Mouse (Mus musculus) ovary, adult 18-20 months (tissue): Measurements from ENCODE around the gene Klhl1.

Experiments
- DNase-seq: peaks from one replicate; pipeline ENCODE4 v3.0.0; 2022; ENCODE audit warnings: low spot score, mixed read lengths

Gene Klhl1

DNA sequence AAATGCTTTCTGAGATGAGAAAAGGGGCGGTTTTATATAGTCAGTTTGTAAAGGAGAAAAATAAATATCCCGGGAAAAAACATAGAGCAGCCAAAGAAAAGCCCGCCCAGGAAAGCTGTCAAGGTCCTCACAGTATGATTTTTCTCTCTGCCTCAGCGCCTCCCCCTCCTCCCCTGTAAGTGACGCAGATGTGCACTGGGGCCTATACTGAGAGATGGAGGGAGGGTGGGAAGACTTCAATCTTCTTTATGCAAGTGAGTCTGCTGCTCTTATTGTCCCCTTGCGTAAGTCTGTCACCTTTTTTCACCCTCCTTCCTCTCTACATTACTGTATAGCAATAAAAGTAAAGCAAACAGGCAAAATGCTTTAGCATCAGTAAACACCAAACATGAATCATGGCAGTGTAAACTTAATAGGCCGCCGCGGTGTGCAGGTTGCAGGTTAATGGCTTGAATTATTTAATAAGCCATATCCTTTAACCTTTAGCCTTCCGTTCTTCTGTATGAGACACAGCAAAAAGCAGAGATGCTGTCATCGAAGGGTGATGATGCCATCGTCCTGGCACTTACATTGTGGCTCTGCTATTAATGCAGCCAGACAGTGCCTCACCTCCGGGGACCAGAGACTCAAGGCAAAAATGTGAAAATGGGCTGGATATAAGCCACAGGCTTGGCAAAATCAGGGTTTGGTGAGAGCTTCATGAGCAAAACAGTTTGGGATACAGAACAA, at the start of gene Klhl1:
TSS of gene Klhl1 (minus strand) at position 149 of the 729 bp plus-strand sequence.
- DNase-seq = no peak

DNA sequence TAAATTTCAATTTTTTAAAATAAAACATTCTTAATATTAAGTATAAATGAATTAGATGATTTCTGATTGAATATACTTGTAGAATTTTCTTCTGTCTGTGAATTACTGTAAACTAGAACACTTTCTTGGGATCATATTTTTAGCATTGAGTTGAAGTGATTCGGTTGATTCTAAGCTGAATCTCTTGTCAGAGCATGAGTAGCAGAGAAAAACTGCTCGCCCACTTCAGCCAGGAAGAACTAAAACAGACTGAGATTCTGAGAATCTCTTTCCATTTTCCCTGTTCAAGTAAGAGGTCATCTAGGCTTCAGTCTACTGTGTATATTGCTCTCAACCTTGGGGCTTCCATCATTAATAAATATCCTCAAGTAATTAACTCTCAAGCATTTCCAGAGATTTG, 34.8 kb upstream of the Klhl1 start:
- DNase-seq = no peak

DNA sequence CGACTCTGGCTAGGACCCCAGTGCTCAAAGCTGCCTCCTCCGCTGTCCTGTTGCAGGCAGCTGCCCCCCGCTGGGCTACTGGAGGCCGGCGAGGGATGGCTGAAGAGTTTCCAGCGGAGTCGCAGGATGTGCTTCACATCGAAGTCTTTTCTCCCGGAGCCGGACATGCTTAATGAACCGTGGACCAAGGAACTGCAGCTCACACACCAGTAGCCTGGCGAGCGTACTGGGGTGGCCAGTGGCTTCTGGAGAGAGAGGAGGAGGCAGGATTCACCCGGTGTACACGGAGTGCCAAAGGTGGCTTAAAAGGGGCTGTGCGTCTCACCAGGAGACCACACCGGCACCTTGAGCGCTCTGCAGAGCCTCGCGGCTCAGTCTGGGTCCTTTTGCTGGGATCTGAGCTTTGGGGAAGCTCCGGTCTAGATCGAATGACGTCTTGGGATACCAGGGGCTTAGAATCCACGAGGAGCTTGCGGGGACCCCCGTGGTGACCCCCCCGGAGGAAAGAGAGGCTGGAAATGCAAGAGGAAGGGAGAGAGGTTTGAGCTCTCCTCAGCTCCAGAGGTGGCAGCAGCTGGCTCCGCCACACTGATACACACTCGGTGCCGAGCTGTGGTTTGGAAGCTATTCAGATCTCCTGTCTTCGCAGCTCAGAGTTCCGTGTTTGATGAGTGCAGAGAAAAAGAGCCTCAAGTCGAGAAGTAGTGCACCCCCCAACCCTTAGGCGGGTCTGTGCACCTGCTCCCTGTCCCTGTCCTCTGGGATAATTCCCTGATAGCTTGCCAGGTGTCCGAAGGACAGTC, 550 bp downstream of the Klhl1 start:
- DNase-seq = no peak

DNA sequence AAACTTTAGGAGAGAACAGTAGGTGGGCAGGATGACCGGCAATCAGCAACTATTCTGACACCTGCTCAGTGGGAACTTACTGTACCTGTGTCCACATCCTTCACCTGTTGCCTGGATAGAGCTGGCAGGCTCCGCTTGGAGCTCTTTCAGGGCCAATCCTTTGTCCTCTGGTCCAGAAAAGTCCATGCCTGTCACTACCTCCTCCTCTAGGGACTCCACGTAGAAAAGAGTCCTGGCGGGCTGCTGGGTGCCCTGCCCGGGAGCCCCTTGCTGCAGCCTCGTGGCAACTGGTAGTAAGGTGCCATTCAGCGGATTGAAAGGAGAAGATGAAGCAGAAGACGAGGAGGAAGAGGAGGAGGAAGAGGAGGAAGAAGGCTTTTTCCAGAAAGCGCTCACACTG, 1.2 kb downstream of the Klhl1 start:
- no peak for DNase-seq

DNA sequence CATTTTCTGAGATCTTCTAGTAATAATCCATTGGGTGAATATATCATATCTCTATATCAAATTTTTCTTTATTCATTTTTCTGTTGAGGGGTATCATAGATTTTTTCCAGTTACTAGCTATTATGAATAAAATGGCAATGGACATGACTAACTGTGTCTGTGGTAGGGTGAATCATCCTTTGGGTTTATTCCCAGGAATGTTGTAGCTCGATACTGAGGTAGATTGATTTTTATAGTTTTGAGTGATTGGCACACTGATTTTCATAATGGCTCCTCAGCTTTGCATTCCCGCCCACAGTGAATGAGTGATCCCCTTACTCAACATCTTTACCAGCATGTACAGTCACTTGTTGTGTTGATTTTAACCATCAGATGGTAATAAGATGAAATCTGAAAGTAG, 19.0 kb downstream of the Klhl1 start:
- DNase-seq = no peak

DNA sequence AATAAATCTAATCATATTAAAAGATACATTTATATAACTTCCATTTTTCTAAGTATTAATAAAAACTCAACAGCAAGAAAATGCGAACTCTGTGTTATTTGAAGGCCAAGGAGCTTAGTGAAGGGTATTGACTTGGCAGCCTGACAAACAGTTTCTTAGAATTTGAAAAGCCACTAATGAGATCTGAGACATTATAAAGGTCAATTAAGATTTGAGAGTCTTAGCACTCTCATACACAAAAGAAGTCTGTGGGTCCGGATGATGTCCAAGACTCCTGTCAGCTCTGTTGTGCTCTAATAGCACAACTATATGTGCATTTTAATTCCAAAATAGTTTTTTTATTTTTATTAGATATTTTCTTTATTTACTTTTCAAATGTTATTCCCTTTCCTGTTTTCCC, 47.1 kb downstream of the Klhl1 start:
- no peak for DNase-seq

DNA sequence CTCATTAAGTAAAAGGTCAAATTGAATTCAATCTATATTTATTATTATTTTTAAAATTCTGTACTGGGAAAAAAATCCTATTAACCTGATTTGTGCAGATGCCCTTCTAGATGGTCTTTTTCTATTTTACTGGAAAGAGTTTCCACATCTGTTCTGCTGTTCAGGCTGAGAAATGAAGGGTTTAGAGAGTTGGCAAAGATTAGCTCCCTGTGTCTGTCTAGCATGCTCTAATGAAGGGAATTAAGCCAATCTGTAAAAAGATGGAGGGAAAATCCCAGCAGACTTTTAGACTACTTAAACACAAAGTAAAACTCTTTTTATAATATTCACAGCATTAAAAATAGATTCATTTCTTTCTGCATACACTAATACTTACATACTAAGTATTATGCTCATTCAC, 47.6 kb downstream of the Klhl1 start:
- DNase-seq = no peak

DNA sequence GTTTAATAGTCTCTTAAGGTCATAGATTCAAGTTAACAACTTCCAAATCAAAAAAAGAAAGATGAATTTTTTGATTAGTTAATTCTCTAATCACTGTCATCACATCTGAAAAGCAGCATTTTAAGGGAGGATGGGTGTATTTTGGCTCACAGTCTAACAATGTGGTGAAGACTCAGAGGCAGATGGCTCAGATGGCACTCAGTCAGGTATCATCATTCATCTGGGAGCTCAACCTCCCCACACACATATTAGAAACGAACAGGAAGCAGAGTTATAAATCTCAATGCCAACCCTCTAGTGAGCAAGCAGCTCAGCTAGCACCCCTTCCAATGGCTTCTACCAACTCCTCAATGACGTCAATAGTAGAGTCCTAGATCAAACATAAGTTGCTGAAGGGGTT, 57.1 kb downstream of the Klhl1 start:
- no peak for DNase-seq

DNA sequence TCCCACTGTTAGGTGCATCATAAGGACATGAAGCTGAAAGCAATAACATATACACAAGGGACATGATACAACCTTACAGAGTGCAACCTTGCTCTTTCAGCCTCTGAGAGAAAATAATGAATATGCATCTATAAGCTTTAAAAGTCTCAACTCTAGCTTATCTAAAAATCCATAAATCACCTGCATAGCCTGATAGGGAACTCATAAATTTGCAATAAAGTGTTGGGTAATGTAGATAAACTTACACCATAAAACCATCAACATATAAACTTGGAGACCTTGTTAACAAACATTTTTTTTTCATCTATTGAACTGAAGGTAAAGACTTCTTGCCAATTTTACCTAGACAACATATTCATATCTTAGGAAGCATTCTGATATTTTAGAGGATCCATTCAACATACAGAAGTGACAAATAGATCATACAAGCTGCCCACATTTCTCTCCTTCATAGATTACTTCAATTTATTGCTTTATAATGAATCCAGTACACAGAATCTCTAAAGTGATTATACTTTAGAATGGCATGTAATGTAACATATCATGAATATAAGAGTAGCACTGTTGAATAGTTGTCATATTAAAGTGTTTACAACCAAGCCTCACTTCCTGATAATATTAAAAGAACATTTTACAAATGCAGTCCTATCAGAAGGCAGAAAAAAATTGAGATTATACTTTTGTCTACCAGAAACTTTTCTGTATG, 126.7 kb downstream of the Klhl1 start:
- no peak for DNase-seq

DNA sequence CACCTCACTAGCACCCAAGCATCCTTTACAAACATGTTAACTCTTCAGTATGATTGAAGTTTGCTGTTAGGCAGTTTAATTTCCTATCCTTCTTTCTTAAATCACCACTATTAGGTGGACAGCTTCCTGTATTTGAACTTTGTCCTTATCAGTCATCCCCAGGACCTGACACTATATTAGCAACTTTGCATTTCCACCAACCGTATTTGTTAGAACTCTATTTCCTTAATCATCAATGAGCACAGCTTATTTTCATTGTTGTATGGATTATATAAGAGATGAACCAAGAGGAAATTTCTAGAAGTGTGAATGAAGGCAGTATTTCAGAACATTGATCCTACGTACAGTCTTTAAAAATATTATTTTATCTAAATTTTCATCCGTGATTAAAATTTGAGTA, 156.2 kb downstream of the Klhl1 start:
- DNase-seq = no peak

DNA sequence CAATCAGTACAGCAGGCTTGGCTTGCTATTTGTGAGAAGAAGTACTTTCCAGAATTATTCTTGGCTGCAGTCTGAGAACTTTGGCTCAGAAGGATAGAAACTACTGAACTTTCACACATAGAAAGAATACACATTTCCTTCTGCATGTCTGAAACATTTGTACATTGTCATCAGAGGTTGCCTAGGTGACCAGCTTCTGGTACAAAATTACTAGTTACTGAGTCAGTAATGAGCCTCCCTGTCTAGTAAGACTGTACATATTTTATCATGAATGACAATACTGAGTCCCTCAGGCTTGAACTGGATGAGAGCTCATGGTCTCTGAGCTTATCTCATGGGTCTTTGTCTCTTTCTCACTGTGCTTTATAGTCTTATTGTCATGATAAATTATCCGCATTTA, 170.7 kb downstream of the Klhl1 start:
- no peak for DNase-seq

DNA sequence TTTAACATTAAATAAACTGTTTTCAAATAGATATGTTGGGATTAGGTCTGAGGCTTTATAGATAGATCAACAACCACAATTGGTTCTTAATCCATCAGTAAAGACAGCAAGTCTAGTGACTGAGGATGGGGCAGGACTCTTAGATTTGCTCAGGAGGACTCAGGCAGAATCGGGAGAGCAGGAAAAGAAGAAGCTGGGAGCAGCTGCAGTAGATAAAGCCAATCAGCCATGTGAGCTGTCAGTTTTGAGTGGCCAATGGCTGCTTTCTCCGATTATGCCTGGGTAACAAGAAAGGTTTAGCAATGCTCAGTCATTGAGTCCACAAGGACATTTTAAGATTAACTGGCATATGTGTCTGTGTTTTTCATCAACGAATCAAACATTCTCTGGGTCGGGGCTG, 187.8 kb downstream of the Klhl1 start:
- no peak for DNase-seq

DNA sequence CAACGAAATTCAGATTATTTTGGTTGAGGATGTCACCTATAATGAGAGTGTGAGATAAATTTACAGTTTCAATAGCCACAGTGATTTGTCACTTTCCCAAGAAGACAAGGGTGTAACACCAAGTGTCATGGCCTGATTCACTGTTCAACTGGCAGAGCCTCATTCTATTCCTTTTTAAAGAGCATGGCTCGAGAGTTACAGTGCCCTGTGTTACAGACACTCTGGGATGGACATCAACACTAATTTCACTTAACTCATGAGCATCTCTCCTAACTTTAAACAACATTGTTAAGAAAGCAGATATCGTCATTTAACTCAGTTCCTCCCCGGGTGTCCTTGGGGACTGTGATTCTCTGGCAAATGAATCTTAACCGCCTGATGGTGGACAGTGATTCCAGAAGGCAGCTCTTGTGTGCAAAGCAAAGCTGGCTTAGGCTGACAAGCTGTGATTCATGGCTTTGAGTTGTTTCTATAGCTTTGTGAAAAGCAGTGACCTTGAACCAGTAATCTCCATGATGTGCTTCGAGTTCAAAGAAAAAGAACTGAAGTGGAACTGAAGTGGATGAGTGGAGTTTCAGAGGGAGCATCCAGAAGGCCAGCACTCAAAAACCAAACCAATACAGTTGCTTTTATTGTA, 301.0 kb downstream of the Klhl1 start:
- DNase-seq = no peak

DNA sequence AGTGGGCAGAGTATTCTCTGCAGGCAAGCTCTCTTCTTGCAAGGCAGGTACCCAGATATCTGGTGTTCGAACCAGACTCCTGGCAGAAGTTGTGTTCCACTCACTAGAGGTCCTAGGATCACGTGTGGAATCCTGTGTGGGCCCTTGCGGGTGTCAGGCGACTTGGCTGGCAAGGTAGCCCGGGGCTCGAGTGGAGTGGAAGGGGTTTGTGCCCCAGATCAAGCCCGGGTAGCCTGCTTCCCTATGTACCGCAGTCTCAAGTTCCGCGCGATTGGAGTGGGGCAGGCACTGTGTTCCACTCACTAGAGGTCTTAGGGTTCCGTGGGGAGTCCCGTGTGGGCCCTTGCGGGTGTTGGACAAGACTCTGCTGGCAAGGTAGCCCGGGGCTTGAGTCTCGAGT, 324.1 kb downstream of the Klhl1 start:
- peak; percentile 1 for DNase-seq

DNA sequence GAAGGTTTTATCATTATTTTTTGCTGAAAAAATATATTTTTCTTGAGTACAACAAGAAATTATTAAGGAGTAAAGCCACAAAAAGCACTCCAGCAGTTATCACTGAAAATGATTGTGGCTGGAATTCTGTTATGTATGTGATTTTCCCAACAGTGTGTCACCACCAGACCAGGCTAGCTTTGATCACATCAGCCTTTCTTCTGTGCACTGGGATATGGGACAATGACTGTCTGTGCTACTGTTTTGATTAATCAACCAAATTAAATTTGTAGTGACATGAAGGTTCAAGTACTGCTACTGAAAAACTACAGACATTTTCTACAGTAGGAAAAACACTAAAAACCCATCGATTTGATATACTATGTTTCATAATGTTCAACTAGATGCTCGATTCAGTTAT, 344.4 kb downstream of the Klhl1 start:
- DNase-seq = no peak

DNA sequence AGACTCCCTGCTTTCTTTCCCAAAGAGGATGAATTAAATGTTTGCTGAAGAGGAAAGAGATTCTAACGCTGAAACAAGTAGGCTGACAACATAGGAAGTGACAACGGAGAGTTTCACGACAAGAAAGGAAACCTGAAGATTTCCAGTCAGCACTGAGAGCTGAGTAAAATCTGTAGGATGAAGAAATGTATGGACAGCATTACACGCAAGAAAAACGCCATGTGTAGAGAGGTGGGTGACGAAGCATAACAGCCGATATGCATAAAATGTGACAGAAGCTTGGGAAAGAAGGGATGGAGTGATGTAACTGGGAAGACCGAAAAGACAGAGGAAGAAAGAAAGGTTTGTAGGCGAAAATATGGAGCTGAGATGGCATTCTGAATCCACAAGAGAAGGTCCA, 375.8 kb downstream of the Klhl1 start:
- no peak for DNase-seq

DNA sequence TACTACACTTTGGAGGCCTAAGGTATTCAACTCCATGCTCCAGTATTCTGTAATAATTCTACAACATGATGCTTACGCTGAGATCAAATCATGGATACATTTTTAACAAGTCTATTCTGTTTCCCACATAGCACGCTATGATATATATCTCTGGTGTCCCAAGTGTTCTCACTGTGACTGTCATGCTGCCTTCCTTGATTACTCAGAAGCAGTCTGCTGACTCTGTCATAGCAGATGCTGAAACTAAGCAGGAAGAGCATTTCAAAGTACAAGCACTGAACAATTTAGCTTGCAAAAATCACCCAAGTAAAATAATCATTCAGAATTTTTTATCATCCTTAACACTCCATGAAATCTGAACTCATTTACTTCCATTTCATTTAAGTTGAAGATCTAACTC, 378.7 kb downstream of the Klhl1 start:
- no peak for DNase-seq

DNA sequence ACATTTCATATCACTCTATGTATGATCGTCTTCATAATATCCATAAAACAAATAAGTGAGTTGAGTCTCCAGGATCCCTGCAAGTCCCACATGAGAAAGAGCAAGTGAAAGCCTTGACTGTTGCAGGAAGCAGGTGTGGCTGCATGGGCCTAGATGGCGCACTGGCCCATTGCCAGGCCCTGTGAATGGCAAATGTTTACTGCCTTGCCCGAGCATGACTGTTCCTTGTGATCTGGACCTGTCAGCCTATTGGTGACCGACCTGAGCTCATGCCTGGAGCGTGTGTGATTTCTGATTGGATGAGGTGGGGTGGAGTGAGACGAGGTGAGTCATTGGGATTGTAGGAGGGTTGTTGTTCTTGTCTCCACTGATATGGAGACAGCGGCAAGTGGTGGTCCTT, 411.5 kb downstream of the Klhl1 start:
- DNase-seq = no peak

DNA sequence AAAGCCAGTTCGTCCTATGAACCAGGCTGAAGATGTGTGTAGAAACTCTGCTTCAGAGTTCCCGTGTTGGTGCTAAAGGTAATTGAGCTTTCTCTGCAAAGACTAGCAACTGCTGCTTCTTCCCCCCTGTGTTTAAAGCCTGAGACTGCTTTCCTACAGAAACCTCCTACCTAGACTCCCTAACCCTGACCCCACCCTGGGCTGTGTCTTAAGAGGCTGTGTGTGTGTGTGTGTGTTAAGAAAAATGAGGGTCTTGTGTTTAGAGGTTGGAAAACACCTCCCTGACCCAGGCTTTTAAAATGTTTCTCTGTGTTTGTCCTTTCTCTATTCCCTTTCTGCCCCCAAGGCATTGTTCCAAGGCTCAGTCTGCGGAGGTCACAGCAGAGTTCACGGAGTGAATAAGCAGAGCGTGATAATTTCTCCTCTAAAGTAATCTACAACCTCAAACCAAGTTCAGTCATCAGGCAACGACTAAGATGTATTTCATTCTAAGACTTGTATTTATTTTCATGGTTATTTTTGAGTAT, 437.2 kb downstream of the Klhl1 start:
- DNase-seq = no peak

DNA sequence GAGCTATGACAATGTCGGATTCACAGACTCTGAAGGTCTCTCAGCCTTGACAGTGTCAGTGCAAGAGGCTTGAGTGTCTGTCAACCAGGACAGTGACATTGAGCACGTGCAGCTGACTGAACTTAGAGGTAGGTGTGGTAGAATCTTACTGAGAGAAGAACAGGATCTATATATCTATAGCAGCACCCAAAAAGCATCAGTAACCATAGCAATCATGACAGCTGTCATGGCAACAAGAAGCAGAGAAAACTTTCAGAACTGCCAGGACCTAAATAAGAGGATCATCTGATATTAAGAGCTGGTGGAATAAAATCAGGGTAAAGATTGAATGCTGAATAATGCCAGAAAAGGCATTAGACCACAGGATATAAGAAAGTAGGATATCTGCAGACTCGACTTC, 453.0 kb downstream of the Klhl1 start:
- DNase-seq = no peak
